Mouse (Mus musculus) liver, postnatal 0 days (tissue): Measurements from ENCODE around the gene Nr1d1.

Source experiments
- CTCF ChIP-seq: sonication (generic); IDR thresholded peaks from 2 replicates; pipeline ENCODE4 v1.5.1; 2016; ENCODE audit warnings: antibody characterized with exemption, low read depth
- EP300 ChIP-seq: IDR thresholded peaks from 2 replicates; pipeline ENCODE4 v1.6.1; 2016; ENCODE audit warnings: antibody characterized with exemption, low read depth, mild to moderate bottlenecking

DNA sequence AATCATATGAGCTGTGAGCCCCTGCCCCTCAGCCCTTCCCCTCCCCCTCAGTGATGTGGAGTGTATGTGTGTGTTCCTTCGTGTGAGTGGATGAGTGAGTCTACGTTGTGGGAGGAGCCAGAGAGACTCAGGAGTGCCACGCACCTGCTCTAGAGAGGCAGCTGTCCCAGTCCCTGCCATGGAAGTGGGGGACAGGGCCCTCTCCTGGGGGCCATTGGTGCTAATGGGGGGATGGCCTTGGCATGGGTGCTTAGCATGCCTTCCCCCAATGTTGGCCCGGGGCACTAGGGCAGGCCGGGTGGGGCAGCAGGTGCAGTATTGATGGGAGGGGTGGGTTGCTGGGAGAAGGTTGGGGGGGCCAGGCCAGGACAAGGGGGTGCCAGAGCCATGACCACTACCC, 8.3 kb downstream of the Nr1d1 start:
- TF ChIP-seq EP300 (no peak), CTCF (no peak)
